Mouse (Mus musculus) heart, postnatal 0 days (tissue): ENCODE results near the gene Bcas3.

Experiments
- CTCF ChIP-seq: IDR thresholded peaks from 2 replicates; pipeline ENCODE4 v1.5.1; 2016; ENCODE audit warnings: antibody characterized with exemption, control low read depth, low read depth
- EP300 ChIP-seq: IDR thresholded peaks from 2 replicates; pipeline ENCODE4 v1.6.1; 2016; ENCODE audit warnings: antibody characterized with exemption, low read depth

- TF ChIP-seq CTCF = no peak
- TF ChIP-seq EP300 = no peak
Observed at GRCm38 (mm10) chr11:85572590-85572989, 219.6 kb downstream of the Bcas3 start.
